Mouse (Mus musculus) kidney, adult 2 months (tissue): ENCODE measurements around the gene Cers1.

Experiments used
- CTCF ChIP-seq: fragments of 200-500 bp; conservative IDR thresholded peaks from 2 replicates; pipeline ENCODE4 v1.5.1; 2011; ENCODE audit warnings: low read depth, mild to moderate bottlenecking, control low read depth, low read length, moderate library complexity, mixed read lengths; ENCODE audit not compliant: insufficient read depth, insufficient read length
- POLR2A ChIP-seq: fragments of 200-500 bp; IDR thresholded peaks from one replicate; pipeline ENCODE4 v1.6.1; 2011; ENCODE audit warnings: low read depth, low read length, control low read depth

GRCm38 (mm10) chr8:70267674-70268073, 47.9 kb upstream of the Cers1 start:
- TF ChIP-seq POLR2A (no peak), CTCF (no peak)
